Mouse (Mus musculus) C2C12 (cell line): Measurements from ENCODE around the gene Rpl22l1. TPM values are rescaled to one million over a fixed set of nuclear protein-coding genes. Genes with fewer than 3 reads are reported as not detected.
"Not testable (repeated sequence)": the region's sequence is repeated elsewhere in the genome, so short reads cannot be mapped to it uniquely, and the experiment has no call there.

ENCODE experiments used
- H3K27me3 ChIP-seq: one replicate; pipeline ENCODE4 v1.6.1; 2011; ENCODE audit not compliant: control insufficient read depth, insufficient read depth, insufficient read length
- H3K36me3 ChIP-seq: one replicate; pipeline ENCODE4 v1.6.1; 2011; ENCODE audit not compliant: control insufficient read depth, insufficient read depth
- H3K4me3 ChIP-seq: one replicate; pipeline ENCODE4 v1.5.1; 2011; ENCODE audit warnings: mild to moderate bottlenecking, control low read depth; ENCODE audit not compliant: poor library complexity, insufficient read depth, severe bottlenecking
- H3K79me2 ChIP-seq: one replicate; pipeline ENCODE4 v1.6.1; 2011; ENCODE audit not compliant: control insufficient read depth, insufficient read depth
- H3K79me3 ChIP-seq: one replicate; pipeline ENCODE4 v1.6.1; 2011; ENCODE audit warnings: low read depth, control low read depth
- H3ac ChIP-seq: one replicate; pipeline ENCODE3; 2011; ENCODE audit warnings: low read depth; ENCODE audit not compliant: control insufficient read depth, insufficient read length
- CEBPB ChIP-seq: IDR thresholded peaks from one replicate; pipeline ENCODE4 v1.6.1; 2011; ENCODE audit warnings: low read depth, mild to moderate bottlenecking, control low read depth, moderate library complexity
- CTCF ChIP-seq: IDR thresholded peaks from one replicate; pipeline ENCODE4 v1.5.1; 2011; ENCODE audit not compliant: control insufficient read depth, insufficient read depth, insufficient read length
- FOSL1 ChIP-seq: IDR thresholded peaks from one replicate; pipeline ENCODE4 v1.8.0; 2011; ENCODE audit warnings: mild to moderate bottlenecking, low read length; ENCODE audit not compliant: poor library complexity, insufficient read depth, severe bottlenecking
- MAX ChIP-seq: IDR thresholded peaks from one replicate; pipeline ENCODE4 v1.6.1; 2011; ENCODE audit warnings: mild to moderate bottlenecking, control low read depth
- MYOD1 ChIP-seq: IDR thresholded peaks from one replicate; pipeline ENCODE4 v1.6.1; 2011; ENCODE audit warnings: low read depth; ENCODE audit not compliant: control insufficient read depth, insufficient read length
- MYOG ChIP-seq: IDR thresholded peaks from one replicate; pipeline ENCODE4 v1.6.1; 2011; ENCODE audit not compliant: control insufficient read depth, insufficient read length; ENCODE audit errors: extremely low read depth
- USF1 ChIP-seq: IDR thresholded peaks from one replicate; pipeline ENCODE4 v1.6.1; 2011; ENCODE audit warnings: low read depth, mild to moderate bottlenecking, control low read depth, moderate library complexity
- polyA plus RNA-seq: library from polyadenylated mRNA; unstranded; fragments of >200 nt; fragmentation: generic; extraction: Trizol; gene quantifications from one replicate; pipeline ENCODE4 v1.2.1, GENCODE M21; 2012; ENCODE audit warnings: missing spikeins

Gene Rpl22l1
- polyA plus RNA-seq, 1 experiment, result 265 TPM

GRCm38 (mm10) chr3:28841886-28842649, 36.8 kb downstream of the Rpl22l1 start:
- no peaks in the 10 kb centered on the region for H3K79me3 ChIP-seq
- no peaks in the 10 kb centered on the region for H3K79me2 ChIP-seq
- H3K27me3 ChIP-seq, result no peaks in the 10 kb centered on the region
- H3K4me3 ChIP-seq, result no peak overlapping the region
- H3K36me3 ChIP-seq, result no peaks in the 10 kb centered on the region
- no peak overlapping the region for H3ac ChIP-seq
- TF ChIP-seq CEBPB (no peak), MAX (no peak), MYOG (no peak), FOSL1 (no peak), USF1 (no peak), CTCF (no peak)

GRCm38 (mm10) chr3:28843231-28843630, 38.0 kb downstream of the Rpl22l1 start:
- Histone ChIP-seq H3ac (no peak overlapping the region), H3K4me3 (no peak overlapping the region), H3K36me3 (no peaks in the 10 kb centered on the region), H3K27me3 (no peaks in the 10 kb centered on the region), H3K79me2 (no peaks in the 10 kb centered on the region), H3K79me3 (no peaks in the 10 kb centered on the region)
- TF ChIP-seq CEBPB (no peak), CTCF (no peak), FOSL1 (no peak), MAX (no peak), USF1 (no peak), MYOG (no peak), MYOD1 (no peak)

- H3K4me3 ChIP-seq, result no peak overlapping the region
- TF ChIP-seq MAX, result no peak
- TF ChIP-seq USF1, result no peak
- no peak for TF ChIP-seq MYOD1
- no peak for TF ChIP-seq CEBPB
- TF ChIP-seq CTCF, result no peak
- no peak for TF ChIP-seq MYOG
- TF ChIP-seq FOSL1, result no peak
- no peaks in the 10 kb centered on the region for H3K79me2 ChIP-seq
- no peak overlapping the region for H3ac ChIP-seq
- H3K79me3 ChIP-seq, result no peaks in the 10 kb centered on the region
- no peaks in the 10 kb centered on the region for H3K27me3 ChIP-seq
- H3K36me3 ChIP-seq, result no peaks in the 10 kb centered on the region
Measured at GRCm38 (mm10) chr3:28847115-28847514, 41.9 kb downstream of the Rpl22l1 start.

GRCm38 (mm10) chr3:28852174-28852573, 46.9 kb downstream of the Rpl22l1 start:
- not testable (repeated sequence) for H3K27me3 ChIP-seq, H3K36me3 ChIP-seq, H3K79me3 ChIP-seq, H3ac ChIP-seq, H3K4me3 ChIP-seq, H3K79me2 ChIP-seq

Other genes starting within 250 kb of the Rpl22l1 start
- gene Slc2a2, start 107.5 kb upstream of the Rpl22l1 start, polyA plus RNA-seq, result not detected
- 2.0 TPM for gene Eif5a2, start 24.2 kb upstream of the Rpl22l1 start, polyA plus RNA-seq
- not detected for gene Gm1527, start 87.2 kb downstream of the Rpl22l1 start, polyA plus RNA-seq